Mouse (Mus musculus): ENCODE measurements around the gene Hbs1l. TPM values are rescaled to one million over a fixed set of nuclear protein-coding genes. Genes with fewer than 3 reads are reported as not detected.

Gene Hbs1l
- total RNA-seq, 1 experiment from 2014 or later, result 115 TPM

- no peak for ATAC-seq (replicated peaks; ENCODE audit: insufficient number of reproducible peaks, low FRiP score, low TSS enrichment, poor library complexity, severe bottlenecking)
These were observed 3.2 kb downstream of the Hbs1l start for GRCm38 (mm10) chr10:21298972-21299371.

- no peak for ATAC-seq (replicated peaks; ENCODE audit: insufficient number of reproducible peaks, low FRiP score, low TSS enrichment, poor library complexity, severe bottlenecking)
These were observed 6.0 kb downstream of the Hbs1l start for GRCm38 (mm10) chr10:21301822-21302221.

DNA sequence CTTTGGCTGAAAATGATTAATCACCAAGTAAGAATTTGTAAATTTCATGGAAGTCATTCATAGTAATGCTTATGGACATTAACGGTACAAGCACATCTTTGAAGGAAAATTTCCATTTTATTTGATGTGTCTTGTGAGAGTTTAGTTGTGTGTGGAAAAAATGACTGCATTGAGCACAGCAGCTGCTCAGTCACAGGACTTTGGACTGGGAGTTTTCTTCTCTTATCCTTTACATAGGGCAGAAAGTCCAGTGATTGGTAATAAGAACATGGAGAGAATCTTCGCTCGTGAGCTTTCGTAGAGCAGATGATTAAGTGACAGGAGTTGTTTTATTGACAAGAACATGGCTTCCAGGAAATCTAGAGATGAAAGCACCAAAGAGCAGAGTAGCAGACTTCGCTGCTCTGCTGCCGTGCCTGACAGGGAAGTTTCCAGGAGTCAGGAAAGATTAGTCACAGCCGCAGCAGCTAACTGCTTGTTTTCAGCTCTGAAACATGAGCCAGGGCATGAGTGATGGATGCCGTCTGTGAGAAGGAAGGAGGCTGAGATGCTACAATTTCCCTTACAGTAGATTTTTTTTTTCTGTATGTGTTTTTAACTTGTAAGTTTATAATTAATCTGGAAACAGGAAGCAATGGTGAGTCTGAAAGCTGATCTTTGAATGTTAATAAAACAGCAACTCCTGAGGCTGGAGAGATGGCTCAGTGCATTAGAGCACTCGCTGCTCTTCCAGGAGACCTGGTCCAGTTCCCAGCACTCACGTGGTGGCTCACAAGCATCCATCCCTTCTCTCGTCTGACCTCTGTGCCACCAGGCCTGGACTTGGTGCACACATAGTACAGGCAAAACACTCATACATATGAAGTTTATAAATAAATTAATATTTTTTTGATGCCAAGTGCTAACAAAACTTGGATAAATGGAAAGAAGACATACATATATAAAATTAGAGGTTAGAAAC is 9.2 kb downstream of the Hbs1l start:
- ATAC-seq (replicated peaks; ENCODE audit: insufficient number of reproducible peaks, low FRiP score, low TSS enrichment, poor library complexity, severe bottlenecking), result no peak

DNA sequence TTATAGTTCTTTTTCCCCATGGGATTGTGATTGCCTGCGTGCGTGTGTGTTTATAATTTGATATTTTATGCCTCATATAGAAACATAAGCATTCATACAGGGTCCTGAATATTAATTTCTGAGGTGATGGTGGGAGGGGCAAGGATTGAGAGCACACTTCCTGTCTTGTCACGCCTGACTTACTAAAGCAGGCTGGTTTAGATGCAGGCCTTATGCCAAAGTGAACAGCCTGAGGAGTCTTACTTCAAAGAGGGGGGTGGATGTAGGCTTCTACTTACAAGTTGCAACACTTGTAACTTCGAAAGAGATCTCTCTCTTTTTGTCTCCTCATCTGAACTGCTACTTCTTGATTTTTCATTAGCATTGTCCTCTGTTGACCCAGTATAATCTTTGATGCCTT is 18.0 kb downstream of the Hbs1l start:
- no peak for ATAC-seq (replicated peaks; ENCODE audit: insufficient number of reproducible peaks, low FRiP score, low TSS enrichment, poor library complexity, severe bottlenecking)

DNA sequence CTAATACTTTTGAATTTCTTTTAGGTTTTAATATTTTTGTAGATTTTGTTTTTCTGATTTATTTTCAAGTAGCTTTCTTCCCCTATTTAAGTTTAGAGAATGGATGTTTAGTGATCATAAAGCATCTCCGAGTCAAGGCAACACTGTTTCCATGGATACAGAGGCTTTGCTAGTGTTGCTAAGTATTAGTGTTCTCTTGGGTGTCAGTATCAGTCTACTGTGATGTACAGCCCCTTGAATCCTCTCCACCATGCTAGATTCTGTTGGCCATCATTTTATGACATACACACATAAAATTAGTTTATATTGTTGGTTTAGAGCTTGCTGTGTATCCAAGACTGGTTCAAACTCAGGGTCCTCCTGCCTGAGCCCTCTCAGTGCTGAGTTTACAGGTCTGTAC is 20.3 kb downstream of the Hbs1l start:
- ATAC-seq (replicated peaks; ENCODE audit: insufficient number of reproducible peaks, low FRiP score, low TSS enrichment, poor library complexity, severe bottlenecking), result no peak

DNA sequence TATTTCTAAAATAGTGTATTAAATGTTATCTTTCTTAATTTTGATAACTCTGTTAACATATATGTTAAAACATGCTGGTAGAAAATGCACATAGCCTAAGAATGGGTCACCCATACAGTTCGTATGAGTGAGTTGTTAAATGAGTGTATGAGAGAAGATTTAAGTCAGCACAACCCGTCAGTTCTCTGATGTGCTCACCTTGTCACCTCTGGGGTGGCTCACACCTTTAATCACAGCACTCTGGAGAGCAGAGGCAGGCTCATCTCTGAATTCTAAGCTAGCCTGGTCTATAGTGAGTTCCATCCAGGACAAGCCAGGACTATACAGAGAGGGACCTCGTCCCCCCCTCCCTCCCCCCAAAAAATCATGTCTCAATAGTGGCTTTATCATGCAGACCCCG is 22.5 kb downstream of the Hbs1l start:
- no peak for ATAC-seq (replicated peaks; ENCODE audit: insufficient number of reproducible peaks, low FRiP score, low TSS enrichment, poor library complexity, severe bottlenecking)

- no peak for ATAC-seq (replicated peaks; ENCODE audit: insufficient number of reproducible peaks, low FRiP score, low TSS enrichment, poor library complexity, severe bottlenecking)
These were observed 23.2 kb downstream of the Hbs1l start for GRCm38 (mm10) chr10:21318996-21319395.

- ATAC-seq (replicated peaks; ENCODE audit: insufficient number of reproducible peaks, low FRiP score, low TSS enrichment, poor library complexity, severe bottlenecking), result no peak
These were observed 24.8 kb downstream of the Hbs1l start for GRCm38 (mm10) chr10:21320601-21321000.

DNA sequence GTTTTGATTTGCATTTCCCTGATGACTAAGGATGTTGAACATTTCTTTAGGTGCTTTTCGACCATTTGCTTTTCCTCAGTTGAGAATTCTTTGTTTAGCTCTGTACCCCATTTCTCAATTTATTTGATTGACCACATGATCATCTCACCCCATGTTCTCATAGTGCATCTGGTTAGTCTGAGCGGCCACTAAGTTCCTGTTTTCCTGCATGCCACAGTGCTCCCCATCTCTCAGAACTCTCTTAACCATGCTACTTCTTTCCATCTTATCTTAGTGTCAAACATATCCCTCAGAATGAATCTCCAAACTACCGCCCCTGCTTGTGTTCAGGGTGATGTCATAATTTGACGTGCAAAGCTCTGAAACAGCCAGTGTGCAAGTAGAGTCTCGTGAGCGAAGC is 30.6 kb downstream of the Hbs1l start:
- ATAC-seq (replicated peaks; ENCODE audit: insufficient number of reproducible peaks, low FRiP score, low TSS enrichment, poor library complexity, severe bottlenecking), result no peak

GRCm38 (mm10) chr10:21327605-21328135 is 31.9 kb downstream of the Hbs1l start:
- ATAC-seq (replicated peaks; ENCODE audit: insufficient number of reproducible peaks, low FRiP score, low TSS enrichment, poor library complexity, severe bottlenecking), result no peak

DNA sequence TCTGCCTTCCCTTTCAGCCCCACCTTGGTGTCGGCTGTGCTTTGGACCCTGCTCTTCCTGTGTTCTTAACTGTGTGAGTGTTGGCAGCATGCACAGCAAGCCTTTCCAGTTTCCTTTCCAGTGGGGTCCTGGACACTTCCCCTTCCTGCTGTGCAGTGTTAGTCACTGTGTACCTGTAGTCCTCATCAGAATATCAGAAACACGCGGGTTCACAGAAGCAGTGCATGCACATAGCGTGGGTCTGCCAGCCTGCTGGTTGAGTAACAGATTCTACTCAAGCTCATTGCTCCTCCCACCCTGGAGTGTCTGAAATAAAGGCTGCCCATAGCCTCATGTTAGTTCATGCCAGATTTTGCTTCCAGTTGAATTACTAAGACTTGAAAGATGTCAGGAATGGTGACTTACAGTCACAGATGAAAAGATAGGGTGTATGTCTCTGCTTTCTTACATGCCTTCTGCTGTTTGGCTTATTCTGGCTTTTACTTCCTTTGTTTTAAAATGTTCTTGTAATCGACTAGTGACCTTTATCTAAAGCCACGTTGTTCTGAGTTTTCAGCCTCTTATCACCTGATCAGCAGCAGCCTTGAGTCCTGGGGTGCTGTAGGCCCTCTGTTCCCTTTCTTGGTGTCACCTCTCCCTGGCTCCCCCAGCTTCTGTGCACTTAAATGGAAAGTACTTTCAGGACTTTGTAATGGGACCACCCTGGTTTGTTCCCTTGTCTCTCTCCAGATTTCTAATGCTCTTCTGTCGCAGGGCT is 38.7 kb downstream of the Hbs1l start:
- no peak for ATAC-seq (replicated peaks; ENCODE audit: insufficient number of reproducible peaks, low FRiP score, low TSS enrichment, poor library complexity, severe bottlenecking)

DNA sequence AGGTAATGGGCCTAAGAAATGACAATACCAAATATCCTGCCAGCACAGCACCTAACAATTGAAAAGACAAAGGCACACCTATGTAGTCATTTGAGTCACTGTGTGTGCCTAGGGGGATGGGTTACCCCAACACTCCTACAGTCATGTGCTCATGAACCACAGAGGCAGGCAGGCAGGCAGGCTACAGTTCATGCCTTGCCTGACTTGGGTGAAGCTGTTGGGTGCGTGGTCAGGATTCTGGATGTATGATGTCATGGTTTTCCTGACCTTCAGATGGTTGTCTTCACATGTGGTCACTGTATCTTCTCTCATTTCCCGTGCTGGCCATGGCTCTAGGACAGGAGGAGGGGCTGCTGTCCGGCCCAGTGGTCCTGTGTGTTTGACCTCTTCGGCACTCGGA is 39.8 kb downstream of the Hbs1l start:
- ATAC-seq (replicated peaks; ENCODE audit: insufficient number of reproducible peaks, low FRiP score, low TSS enrichment, poor library complexity, severe bottlenecking), result no peak

DNA sequence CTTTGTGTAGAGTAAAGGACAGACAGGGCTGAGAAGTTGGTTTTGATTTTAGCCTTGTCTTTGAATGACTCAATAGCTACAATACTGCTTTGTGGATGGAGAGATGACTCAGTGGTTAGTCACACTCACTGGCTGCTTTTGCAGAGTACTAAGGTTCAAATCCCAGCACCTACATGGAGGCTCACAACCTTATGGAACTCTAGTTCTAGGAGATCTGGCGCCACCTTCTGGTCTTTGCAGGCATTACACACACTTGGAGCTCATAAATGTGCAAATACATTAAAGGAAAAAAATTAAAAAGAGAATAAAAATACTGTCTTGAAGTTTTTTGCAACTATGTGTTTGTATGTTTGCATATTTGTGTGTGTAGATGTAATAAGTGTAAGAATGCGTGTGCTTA is 41.4 kb downstream of the Hbs1l start:
- ATAC-seq (replicated peaks; ENCODE audit: insufficient number of reproducible peaks, low FRiP score, low TSS enrichment, poor library complexity, severe bottlenecking), result no peak

DNA sequence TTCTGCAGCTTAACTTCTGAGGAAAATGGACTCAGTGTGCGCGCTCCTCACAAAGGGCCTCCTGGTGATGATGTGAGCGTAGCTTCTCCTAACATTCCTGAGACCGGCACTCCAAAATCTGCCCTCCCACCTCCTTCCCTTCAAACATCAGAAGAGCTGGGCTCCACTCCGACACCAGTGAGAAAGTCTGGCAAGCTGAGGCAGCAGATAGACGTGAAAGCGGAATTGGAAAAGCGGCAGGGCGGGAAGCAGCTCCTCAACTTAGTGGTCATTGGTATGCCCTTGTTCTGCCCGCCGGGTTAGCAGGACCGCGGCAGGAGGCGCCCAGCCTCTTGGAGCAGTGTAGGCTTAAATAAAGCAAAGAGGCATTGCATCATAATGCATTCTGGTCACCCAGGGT is 45.9 kb downstream of the Hbs1l start:
- no peak for ATAC-seq (replicated peaks; ENCODE audit: insufficient number of reproducible peaks, low FRiP score, low TSS enrichment, poor library complexity, severe bottlenecking)

GRCm38 (mm10) chr10:21342331-21343005 is 46.7 kb downstream of the Hbs1l start:
- no peak for ATAC-seq (replicated peaks; ENCODE audit: insufficient number of reproducible peaks, low FRiP score, low TSS enrichment, poor library complexity, severe bottlenecking)

GRCm38 (mm10) chr10:21347332-21347731 is 51.6 kb downstream of the Hbs1l start:
- ATAC-seq (replicated peaks; ENCODE audit: insufficient number of reproducible peaks, low FRiP score, low TSS enrichment, poor library complexity, severe bottlenecking), result no peak

DNA sequence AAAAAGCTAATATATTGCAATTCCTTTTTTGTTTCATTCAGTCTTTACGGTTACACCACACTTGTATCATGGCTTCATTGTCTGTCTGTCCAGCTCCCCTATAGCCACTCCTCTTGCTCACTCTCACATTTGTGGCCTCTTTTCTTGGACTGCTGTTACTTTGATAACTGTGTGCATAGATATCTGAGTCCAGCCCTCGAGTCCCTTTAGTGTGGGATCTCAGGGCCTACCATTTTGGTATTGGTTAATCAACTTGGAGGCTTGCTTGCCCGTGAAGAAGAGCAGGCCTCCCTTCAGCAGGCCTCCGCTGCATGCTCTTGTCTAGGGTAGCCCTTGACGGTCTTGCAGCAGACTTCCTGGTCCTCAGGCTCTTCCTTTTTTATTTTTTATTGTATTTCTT is 53.7 kb downstream of the Hbs1l start:
- ATAC-seq (replicated peaks; ENCODE audit: insufficient number of reproducible peaks, low FRiP score, low TSS enrichment, poor library complexity, severe bottlenecking), result no peak

DNA sequence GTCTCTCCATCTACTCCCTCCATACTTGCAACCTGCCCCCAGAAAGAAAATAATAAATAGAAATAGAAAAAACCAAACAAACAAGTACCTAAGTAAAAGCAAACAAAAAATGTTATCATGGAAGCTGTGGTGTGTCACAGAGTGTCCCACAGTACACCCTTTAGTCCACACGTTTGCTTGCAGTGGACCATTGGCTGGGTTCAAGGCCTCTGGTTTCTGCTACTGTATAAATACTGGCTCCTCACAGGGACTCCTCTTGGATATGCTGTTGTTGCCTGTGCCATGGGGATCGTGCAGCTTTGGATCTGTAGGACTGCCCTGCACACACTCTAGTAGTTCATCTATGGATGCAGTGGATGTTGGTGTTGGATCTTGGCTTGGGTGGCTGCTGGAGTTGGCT is 54.2 kb downstream of the Hbs1l start:
- no peak for ATAC-seq (replicated peaks; ENCODE audit: insufficient number of reproducible peaks, low FRiP score, low TSS enrichment, poor library complexity, severe bottlenecking)

All from monocyte, adult 5-6 weeks (primary cell).